8 mouse cellular contexts compared by ENCODE assay signal in genomic region chr12:111907970-111908681, GRCm38 (mm10). TPM values are rescaled to one million over a fixed set of nuclear protein-coding genes. Genes with fewer than 3 reads are reported as not detected.
DNase-seq lines count a peak whose midpoint lies in the region; ATAC-seq and TF ChIP-seq lines count a peak whose summit lies in the region.

Gene Ppp1r13b (minus strand): TSS chr12:111908110.

- H3K36me3 ChIP-seq in embryonic facial prominence, embryonic 15.5 days, result no peaks in the 10 kb centered on the region
- H3K36me3 ChIP-seq in limb, embryonic 13.5 days, result no peaks in the 10 kb centered on the region
- H3K36me3 ChIP-seq in midbrain, embryonic 15.5 days (replicated peaks), result no peaks in the 10 kb centered on the region

- H3K4me1 ChIP-seq in bone marrow macrophage, adult 2 months (ENCODE audit: control insufficient read depth, insufficient read depth, low read length), result peaks cover 21% of the 10 kb centered on the region
- H3K4me1 ChIP-seq in embryonic facial prominence, embryonic 15.5 days, result peaks cover 9% of the 10 kb centered on the region
- H3K4me1 ChIP-seq in limb, embryonic 13.5 days, result peaks cover 25% of the 10 kb centered on the region
- H3K4me1 ChIP-seq in midbrain, embryonic 15.5 days, result peaks cover 17% of the 10 kb centered on the region

- peak within 1 kb of the TSS; percentile 87 for H3K4me2 ChIP-seq in embryonic facial prominence, embryonic 15.5 days (replicated peaks)
- H3K4me2 ChIP-seq in limb, embryonic 13.5 days (replicated peaks), result peak within 1 kb of the TSS; percentile 90
- peak within 1 kb of the TSS; percentile 72 for H3K4me2 ChIP-seq in midbrain, embryonic 15.5 days

- no peaks in the 10 kb centered on the region for H3K9me3 ChIP-seq in embryonic facial prominence, embryonic 15.5 days (replicated peaks)
- H3K9me3 ChIP-seq in limb, embryonic 13.5 days, result no peaks in the 10 kb centered on the region
- no peaks in the 10 kb centered on the region for H3K9me3 ChIP-seq in midbrain, embryonic 15.5 days

- under 1% methylated on average over 78 of the region's 80 CpGs for WGBS in embryonic facial prominence, embryonic 15.5 days
- under 1% methylated on average over 74 of the region's 80 CpGs for WGBS in limb, embryonic 13.5 days
- under 1% methylated on average over 77 of the region's 80 CpGs for WGBS in midbrain, embryonic 15.5 days

- no peak within 1 kb of the TSS for H3K27ac ChIP-seq in bone marrow macrophage, adult 2 months (ENCODE audit: insufficient read depth, low read depth, low read length)
- H3K27ac ChIP-seq in embryonic facial prominence, embryonic 15.5 days (replicated peaks), result peak within 1 kb of the TSS; percentile 79
- H3K27ac ChIP-seq in limb, embryonic 13.5 days, result peak within 1 kb of the TSS; percentile 73
- H3K27ac ChIP-seq in midbrain, embryonic 15.5 days, result peak within 1 kb of the TSS; percentile 97

- peak within 1 kb of the TSS; percentile 67 for H3K4me3 ChIP-seq in bone marrow macrophage, adult 2 months (ENCODE audit: insufficient read depth, low read length)
- H3K4me3 ChIP-seq in embryonic facial prominence, embryonic 15.5 days (replicated peaks), result peak within 1 kb of the TSS; percentile 71
- H3K4me3 ChIP-seq in limb, embryonic 13.5 days, result peak within 1 kb of the TSS; percentile 89
- H3K4me3 ChIP-seq in midbrain, embryonic 15.5 days, result peak within 1 kb of the TSS; percentile 89

- ATAC-seq in embryonic facial prominence, embryonic 15.5 days (ENCODE audit: insufficient number of reproducible peaks, low FRiP score, low TSS enrichment, low read depth), result peak; percentile 97
- ATAC-seq in limb, embryonic 13.5 days (ENCODE audit: low FRiP score, low read depth), result peak; percentile 96
- ATAC-seq in midbrain, embryonic 15.5 days (replicated peaks), result peak; percentile 96

- peak; percentile 95 for DNase-seq in A20 (ENCODE audit: low read depth, low spot score)
- DNase-seq in heart, adult 9 months (ENCODE audit: low spot score in 2 of 2), result peak; percentile 88 to 89
- peak; percentile 93 for DNase-seq in kidney, adult 9 months
- DNase-seq in spleen, adult 18-20 months, result peak; percentile 89 to 95

- H3K27me3 ChIP-seq in embryonic facial prominence, embryonic 15.5 days, result no peaks in the 10 kb centered on the region; the same call in 1 of the 2 replicates
- H3K27me3 ChIP-seq in limb, embryonic 13.5 days, result peaks cover 7% of the 10 kb centered on the region; the same call in 1 of the 2 replicates
- H3K27me3 ChIP-seq in midbrain, embryonic 15.5 days (replicated peaks), result no peaks in the 10 kb centered on the region

- TF ChIP-seq CTCF in bone marrow macrophage, adult 2 months (IDR thresholded peaks at IDR 0.05; ENCODE audit: low read depth, low read length), result no peak

- TF ChIP-seq POLR2A in bone marrow macrophage, adult 2 months (IDR thresholded peaks at IDR 0.05; ENCODE audit: borderline replicate concordance, low read depth, low read length), result no peak

- H3K9ac ChIP-seq in embryonic facial prominence, embryonic 15.5 days, result peak within 1 kb of the TSS; percentile 62
- H3K9ac ChIP-seq in limb, embryonic 13.5 days, result peak within 1 kb of the TSS; percentile 84
- H3K9ac ChIP-seq in midbrain, embryonic 15.5 days, result peak within 1 kb of the TSS; percentile 89

RNA-seq across cellular contexts. Expression of gene Ppp1r13b, which starts in this region (rescaled TPM):
- 10.5 and 12.6 TPM in 2 replicates for polyA plus RNA-seq in bone marrow macrophage, adult 2 months (2012; ENCODE audit: insufficient read depth, insufficient read length, missing spikeins)
- polyA plus RNA-seq in embryonic facial prominence, embryonic 15.5 days (2015; fragmentation: Nextera tagmentation; extraction: Ambion mirVana), result 12.8 and 16.9 TPM in 2 replicates
- polyA plus RNA-seq in limb, embryonic 13.5 days (2015; fragmentation: Nextera tagmentation; extraction: Ambion mirVana), result 12.0 and 13.2 TPM in 2 replicates
- 40.4 and 41.8 TPM in 2 replicates for polyA plus RNA-seq in midbrain, embryonic 15.5 days (2015; fragmentation: Nextera tagmentation; extraction: Ambion mirVana)
